Mouse (Mus musculus): ENCODE results near the gene Adnp. TPM values are rescaled to one million over a fixed set of nuclear protein-coding genes. Genes with fewer than 3 reads are reported as not detected.
A peak's percentile ranks its signal among the peaks of the same experiment; 100 is the strongest.
"Not testable (repeated sequence)": the region's sequence is repeated elsewhere in the genome, so short reads cannot be mapped to it uniquely, and the experiment has no call there.

Adnp gene
- polyA plus RNA-seq, 1 experiment: 25.9 TPM

DNA sequence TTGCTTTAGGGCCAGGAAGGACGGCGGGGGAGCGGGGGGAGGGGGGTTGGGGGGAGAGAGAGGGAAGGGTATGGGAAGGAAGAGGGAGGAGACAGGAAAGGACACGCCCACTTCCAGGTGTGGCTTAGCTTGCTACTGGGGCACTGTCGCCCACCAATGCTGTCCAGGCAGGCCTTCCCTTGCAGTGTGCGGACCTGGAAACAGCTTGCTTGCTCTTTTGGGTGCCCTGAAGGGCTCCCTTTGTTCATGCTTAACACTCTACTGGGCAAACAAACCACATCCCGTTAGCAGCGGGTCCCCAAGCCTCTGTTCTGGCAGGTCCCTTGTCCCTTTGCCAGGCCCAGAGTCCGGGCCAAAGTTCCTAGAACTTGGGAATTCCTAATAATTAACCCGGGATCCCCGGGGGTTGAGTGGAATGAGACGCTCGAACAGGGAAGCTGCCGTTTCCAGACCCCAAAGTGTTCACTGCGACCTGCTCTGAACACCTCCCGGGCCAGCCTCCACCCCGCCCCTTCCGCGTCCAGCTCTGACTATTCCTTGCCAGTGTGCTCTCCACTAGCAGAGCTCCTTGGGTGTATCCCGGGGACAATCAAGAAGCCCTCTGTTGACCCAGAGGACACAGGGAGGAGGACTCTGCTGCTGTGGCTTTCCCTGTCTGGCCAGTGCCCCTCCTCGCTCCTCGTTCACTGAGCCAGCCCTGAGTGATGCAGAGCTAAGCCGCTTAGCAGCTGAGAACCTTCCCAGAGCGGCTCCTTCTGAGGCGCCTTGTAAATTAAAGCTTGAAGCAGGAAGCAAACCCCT, 47.8 kb downstream of the Adnp start:
- DNase-seq: no peak
- no peaks in the 10 kb centered on the region for H3K27me3 ChIP-seq (ENCODE audit: control insufficient read depth, insufficient read depth, low read length)
- no peak for TF ChIP-seq POLR2A (IDR thresholded peaks at IDR 0.05; ENCODE audit: borderline replicate concordance, insufficient read depth, low read length)
- TF ChIP-seq CTCF (IDR thresholded peaks at IDR 0.05; ENCODE audit: borderline replicate concordance, insufficient read depth, low read depth, low read length): no peak
- no peaks in the 10 kb centered on the region; the same call in 1 of the 2 replicates for H3K4me1 ChIP-seq (ENCODE audit: control insufficient read depth, insufficient read depth, low read length)
- WGBS: 13% methylated on average over 25 of the region's 25 CpGs
- no peak overlapping the region for H3K27ac ChIP-seq (ENCODE audit: insufficient read depth, low read length)
- H3K4me3 ChIP-seq (replicated peaks; ENCODE audit: insufficient read depth, low read depth, low read length): no peak overlapping the region

DNA sequence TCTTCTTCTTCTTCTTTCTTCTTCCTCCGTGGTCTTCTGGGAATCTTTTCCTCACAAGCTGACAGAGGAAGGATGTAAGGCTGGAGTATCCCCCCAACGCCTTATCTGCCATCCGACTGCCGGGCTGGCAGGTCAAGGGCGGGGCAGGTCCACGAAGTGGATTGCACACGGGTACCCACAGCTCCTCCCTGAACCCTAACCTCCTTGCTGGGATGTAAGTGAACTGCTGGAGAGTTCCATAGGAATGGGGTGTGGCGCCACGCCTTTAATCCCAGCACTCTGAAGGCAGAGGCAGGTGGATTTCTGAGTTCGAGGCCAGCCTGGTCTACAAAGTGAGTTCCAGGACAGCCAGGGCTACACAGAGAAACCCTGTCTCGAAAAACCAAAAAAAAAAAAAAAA, 48.9 kb downstream of the Adnp start:
- 71% methylated on average over 11 of the region's 11 CpGs for WGBS
- not testable (repeated sequence) for H3K4me3 ChIP-seq (replicated peaks; ENCODE audit: insufficient read depth, low read depth, low read length); H3K4me1 ChIP-seq (ENCODE audit: control insufficient read depth, insufficient read depth, low read length); DNase-seq; H3K27ac ChIP-seq (ENCODE audit: insufficient read depth, low read length); H3K27me3 ChIP-seq (ENCODE audit: control insufficient read depth, insufficient read depth, low read length)

DNA sequence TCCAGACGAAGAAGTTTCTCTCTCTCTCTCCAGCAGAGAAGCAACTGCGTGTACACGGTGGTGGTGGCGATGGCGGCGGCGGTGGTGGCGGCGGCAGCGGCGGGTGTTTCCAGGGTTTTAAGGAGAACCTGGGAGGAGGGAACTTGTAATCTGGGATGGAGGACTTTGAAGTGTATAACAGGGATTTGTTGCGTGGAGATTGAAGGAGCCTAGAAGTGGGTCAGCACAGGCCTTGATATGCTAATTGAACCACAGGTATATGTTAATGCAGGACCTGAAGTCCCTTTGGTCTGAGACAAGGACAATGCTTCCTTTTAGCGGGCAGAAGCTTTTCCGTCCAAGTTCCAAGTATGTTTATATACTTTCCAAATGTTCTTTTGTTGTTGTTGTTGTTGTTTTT, 50.6 kb downstream of the Adnp start:
- Histone ChIP-seq H3K27me3 (ENCODE audit: control insufficient read depth, insufficient read depth, low read length) (no peaks in the 10 kb centered on the region), H3K4me3 (replicated peaks; ENCODE audit: insufficient read depth, low read depth, low read length) (no peak overlapping the region), H3K4me1 (ENCODE audit: control insufficient read depth, insufficient read depth, low read length) (no peaks in the 10 kb centered on the region; the same call in 1 of the 2 replicates), H3K27ac (ENCODE audit: insufficient read depth, low read length) (no peak overlapping the region)
- no peak for DNase-seq
- TF ChIP-seq CTCF (IDR thresholded peaks at IDR 0.05; ENCODE audit: borderline replicate concordance, insufficient read depth, low read depth, low read length) (no peak), POLR2A (IDR thresholded peaks at IDR 0.05; ENCODE audit: borderline replicate concordance, insufficient read depth, low read length) (no peak)
- 65% methylated on average over 14 of the region's 14 CpGs for WGBS

DNA sequence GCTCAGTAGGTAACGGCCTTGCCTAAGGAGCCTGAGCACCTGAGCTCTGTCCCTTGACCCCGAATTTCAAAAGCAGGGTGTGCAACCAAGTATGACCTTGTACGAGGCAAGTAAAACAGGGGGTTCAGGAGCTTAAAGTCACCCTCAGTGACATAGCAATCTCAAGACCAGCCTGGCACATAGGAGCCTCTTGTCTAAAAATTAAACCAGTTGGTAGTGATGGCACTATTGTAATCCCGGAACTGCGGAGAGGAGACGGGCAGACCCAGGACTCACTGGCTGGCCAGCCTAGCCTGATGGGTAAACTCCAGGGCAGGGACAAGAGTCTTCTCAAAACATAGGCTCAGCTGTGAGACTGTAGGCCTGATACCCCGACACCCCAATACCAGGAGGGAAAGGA, 51.2 kb downstream of the Adnp start:
- DNase-seq: no peak
- no peak overlapping the region for H3K4me3 ChIP-seq (replicated peaks; ENCODE audit: insufficient read depth, low read depth, low read length)
- TF ChIP-seq CTCF (IDR thresholded peaks at IDR 0.05; ENCODE audit: borderline replicate concordance, insufficient read depth, low read depth, low read length) (no peak), POLR2A (IDR thresholded peaks at IDR 0.05; ENCODE audit: borderline replicate concordance, insufficient read depth, low read length) (no peak)
- no peaks in the 10 kb centered on the region; the same call in 1 of the 2 replicates for H3K4me1 ChIP-seq (ENCODE audit: control insufficient read depth, insufficient read depth, low read length)
- H3K27me3 ChIP-seq (ENCODE audit: control insufficient read depth, insufficient read depth, low read length): no peaks in the 10 kb centered on the region
- no peak overlapping the region for H3K27ac ChIP-seq (ENCODE audit: insufficient read depth, low read length)
- 84% methylated on average over 7 of the region's 7 CpGs for WGBS

DNA sequence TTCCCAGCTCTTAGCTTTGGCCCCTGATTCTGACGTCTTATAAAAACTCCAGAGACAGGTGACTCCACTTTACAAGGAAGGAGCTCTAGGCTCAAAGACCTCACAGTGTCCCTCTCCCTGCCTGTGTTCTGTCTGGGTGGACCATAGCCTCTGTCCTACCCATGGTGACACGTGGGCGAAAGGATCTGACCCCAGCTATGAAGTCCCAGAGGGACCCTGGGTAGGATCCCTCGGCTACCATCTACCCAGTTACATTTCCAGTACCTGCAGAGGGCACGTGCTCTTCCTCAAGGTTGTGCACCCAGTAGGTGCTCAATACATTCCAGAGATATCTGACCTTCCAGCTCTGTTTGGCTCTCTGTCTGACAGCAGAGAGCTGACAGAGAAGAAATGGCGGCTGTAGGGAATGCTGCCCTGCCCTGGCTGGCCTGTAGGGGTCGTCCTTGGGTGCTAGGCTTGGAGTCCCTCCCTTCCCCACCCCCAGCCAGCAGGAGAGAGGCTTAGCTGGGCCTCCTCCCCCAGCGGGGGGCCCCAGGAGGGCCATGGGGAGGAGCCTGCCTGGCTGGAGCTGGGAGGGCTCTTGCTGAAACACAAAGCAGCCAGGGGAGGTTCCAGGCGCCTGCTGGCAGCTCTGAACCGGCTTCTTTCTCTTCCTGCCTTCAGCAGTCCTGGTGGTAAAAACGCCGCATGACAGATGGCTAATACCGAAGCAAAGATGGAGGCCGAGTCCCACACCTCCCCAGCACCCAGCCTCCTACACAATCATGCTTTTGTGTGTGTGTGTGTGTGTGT, 52.6 kb downstream of the Adnp start:
- peak in 1 of 2 experiments; percentile 16 for DNase-seq
- no peak overlapping the region for H3K27ac ChIP-seq (ENCODE audit: insufficient read depth, low read length)
- H3K4me1 ChIP-seq (ENCODE audit: control insufficient read depth, insufficient read depth, low read length): no peaks in the 10 kb centered on the region; the same call in 1 of the 2 replicates
- H3K27me3 ChIP-seq (ENCODE audit: control insufficient read depth, insufficient read depth, low read length): no peaks in the 10 kb centered on the region
- no peak overlapping the region for H3K4me3 ChIP-seq (replicated peaks; ENCODE audit: insufficient read depth, low read depth, low read length)
- WGBS: 29% methylated on average over 14 of the region's 14 CpGs
- TF ChIP-seq CTCF (IDR thresholded peaks at IDR 0.05; ENCODE audit: borderline replicate concordance, insufficient read depth, low read depth, low read length) (0 out of 2 replicates have a peak, but pooled peaks have one; percentile 13), POLR2A (IDR thresholded peaks at IDR 0.05; ENCODE audit: borderline replicate concordance, insufficient read depth, low read length) (no peak)

DNA sequence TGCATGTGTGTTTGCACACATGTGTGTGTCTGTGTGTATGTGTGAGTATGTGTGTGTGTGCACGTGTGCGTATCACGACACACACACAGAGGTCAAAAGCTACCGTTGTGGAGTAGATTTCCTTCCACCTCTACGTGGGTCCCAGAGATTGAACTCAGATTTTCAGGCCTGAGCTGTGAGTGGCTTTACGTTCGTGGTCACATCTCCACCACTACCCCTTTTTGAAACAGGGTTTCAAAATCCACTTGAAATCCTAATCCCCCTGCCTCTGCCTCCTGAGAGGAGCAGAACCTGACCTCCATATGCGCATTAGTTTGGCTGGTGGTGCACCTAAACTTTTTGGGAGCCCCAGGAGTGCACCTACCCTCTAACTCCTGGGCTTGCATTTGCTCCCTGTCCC, 57.7 kb downstream of the Adnp start:
- Histone ChIP-seq H3K27ac (ENCODE audit: insufficient read depth, low read length) (no peak overlapping the region), H3K4me3 (replicated peaks; ENCODE audit: insufficient read depth, low read depth, low read length) (no peak overlapping the region), H3K4me1 (ENCODE audit: control insufficient read depth, insufficient read depth, low read length) (no peaks in the 10 kb centered on the region), H3K27me3 (ENCODE audit: control insufficient read depth, insufficient read depth, low read length) (no peaks in the 10 kb centered on the region)
- no peak for DNase-seq
- WGBS: 94% methylated on average over 8 of the region's 8 CpGs
- no peak for TF ChIP-seq CTCF (IDR thresholded peaks at IDR 0.05; ENCODE audit: borderline replicate concordance, insufficient read depth, low read depth, low read length)
- no peak for TF ChIP-seq POLR2A (IDR thresholded peaks at IDR 0.05; ENCODE audit: borderline replicate concordance, insufficient read depth, low read length)

DNA sequence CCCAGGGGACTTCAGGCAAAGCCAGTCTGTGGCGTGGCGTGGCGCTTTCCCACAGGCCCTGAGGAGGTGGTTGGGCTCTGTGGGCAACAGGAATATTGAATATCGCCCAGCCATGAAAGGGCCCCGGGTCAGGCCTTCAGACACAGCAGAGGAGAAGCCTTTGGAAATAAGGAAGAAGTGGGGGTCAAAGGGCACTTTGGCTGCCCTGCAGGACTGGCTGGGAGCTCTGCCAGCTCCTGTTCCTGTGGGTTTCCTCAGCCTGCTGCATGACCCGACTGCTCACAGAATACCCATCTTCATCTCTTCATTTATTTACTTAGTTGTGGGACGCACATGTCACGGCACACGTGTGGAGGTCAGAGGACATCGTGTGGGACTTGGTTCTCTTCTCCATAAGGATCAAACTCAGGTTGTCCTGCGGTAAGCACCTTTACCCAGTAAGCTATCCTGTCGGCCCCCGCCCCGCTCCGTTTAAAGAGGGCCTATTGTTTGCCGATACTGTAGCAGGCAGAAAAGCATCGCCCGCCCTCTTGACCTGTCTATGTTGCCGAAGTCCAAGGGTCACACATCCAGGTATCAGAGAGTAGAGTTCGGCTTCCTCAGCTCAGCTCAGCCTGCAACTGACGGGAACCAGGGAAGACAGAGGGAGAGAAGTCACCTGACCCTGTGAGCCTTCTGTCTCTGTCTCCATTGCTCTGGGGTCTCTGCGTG, 59.0 kb downstream of the Adnp start:
- TF ChIP-seq POLR2A (IDR thresholded peaks at IDR 0.05; ENCODE audit: borderline replicate concordance, insufficient read depth, low read length) (no peak), CTCF (IDR thresholded peaks at IDR 0.05; ENCODE audit: borderline replicate concordance, insufficient read depth, low read depth, low read length) (no peak)
- 68% methylated on average over 22 of the region's 22 CpGs for WGBS
- no peak overlapping the region for H3K4me3 ChIP-seq (replicated peaks; ENCODE audit: insufficient read depth, low read depth, low read length)

More for the DNA sequence above, 59.0 kb downstream of the Adnp start:
- no peak for DNase-seq
- no peaks in the 10 kb centered on the region for H3K27me3 ChIP-seq (ENCODE audit: control insufficient read depth, insufficient read depth, low read length)
- H3K4me1 ChIP-seq (ENCODE audit: control insufficient read depth, insufficient read depth, low read length): no peaks in the 10 kb centered on the region
- H3K27ac ChIP-seq (ENCODE audit: insufficient read depth, low read length): no peak overlapping the region

Data from cerebellum, adult 2 months (tissue).